Mouse (Mus musculus) liver, postnatal 0 days (tissue): ENCODE data around the gene Mettl7a1. TPM values are rescaled to one million over a fixed set of nuclear protein-coding genes. Genes with fewer than 3 reads are reported as not detected.
A peak's percentile ranks its signal among the peaks of the same experiment; 100 is the strongest.
"Not testable (repeated sequence)": the region's sequence is repeated elsewhere in the genome, so short reads cannot be mapped to it uniquely, and the experiment has no call there.

Source experiments
- ATAC-seq: fragments of 200-750 bp; cut with Nextera tagmentation; 2 replicates; pipeline ENCODE4 v1.8.0; 2017; ENCODE audit warnings: mild to moderate bottlenecking, moderate library complexity
- DNase-seq: peaks from one replicate; pipeline ENCODE4 v3.0.0-alpha.2; 2016
- H3K27ac ChIP-seq: fragments of 300-500 bp; sonication (generic); 2 replicates; pipeline ENCODE4 v1.5.1; 2014; ENCODE audit warnings: antibody characterized with exemption, moderate library complexity, mild to moderate bottlenecking, low read depth
- H3K27me3 ChIP-seq: fragments of 300-500 bp; sonication (generic); 2 replicates; pipeline ENCODE4 v1.6.1; 2014; ENCODE audit warnings: low read length, control low read depth, mixed read lengths; ENCODE audit not compliant: insufficient read depth
- H3K36me3 ChIP-seq: fragments of 300-500 bp; sonication (generic); replicated peaks from 2 replicates; pipeline ENCODE4 v1.6.1; 2014; ENCODE audit warnings: mild to moderate bottlenecking, control low read depth, low read length, moderate library complexity, mixed read lengths; ENCODE audit not compliant: insufficient read depth
- H3K4me1 ChIP-seq: fragments of 300-500 bp; sonication (generic); 2 replicates; pipeline ENCODE4 v1.6.1; 2014; ENCODE audit warnings: antibody characterized with exemption, mild to moderate bottlenecking, control low read depth; ENCODE audit not compliant: insufficient read depth
- H3K4me2 ChIP-seq: fragments of 300-500 bp; sonication (generic); 2 replicates; pipeline ENCODE4 v1.6.1; 2014; ENCODE audit warnings: low read depth, mild to moderate bottlenecking, low read length, moderate library complexity, mixed read lengths
- H3K4me3 ChIP-seq: fragments of 300-500 bp; sonication (generic); 2 replicates; pipeline ENCODE4 v1.5.1; 2014; ENCODE audit warnings: low read depth, low read length
- H3K9ac ChIP-seq: fragments of 300-500 bp; sonication (generic); replicated peaks from 2 replicates; pipeline ENCODE4 v1.6.1; 2014; ENCODE audit warnings: mild to moderate bottlenecking, moderate library complexity
- H3K9me3 ChIP-seq: fragments of 300-500 bp; sonication (generic); 2 replicates; pipeline ENCODE4 v1.6.1; 2016; ENCODE audit warnings: mild to moderate bottlenecking, control low read depth, low read length, mixed read lengths
- CTCF ChIP-seq: sonication (generic); IDR thresholded peaks from 2 replicates; pipeline ENCODE4 v1.5.1; 2016; ENCODE audit warnings: antibody characterized with exemption, low read depth
- EP300 ChIP-seq: IDR thresholded peaks from 2 replicates; pipeline ENCODE4 v1.6.1; 2016; ENCODE audit warnings: antibody characterized with exemption, low read depth, mild to moderate bottlenecking
- WGBS: fragments of 180-500 bp; shearing (Covaris S2); extraction: QIAGEN DNeasy Blood & Tissue Kit; methylation state at CpG from one replicate; pipeline ENCODE4 v1.1.7; 2014; ENCODE audit not compliant: insufficient replicate concordance; 5-methylcytosine and 5-hydroxymethylcytosine counted together
- polyA plus RNA-seq: library from polyadenylated mRNA; unstranded; fragments of >200 nt; fragmentation: Nextera tagmentation; extraction: Ambion mirVana; gene quantifications from 2 replicates; pipeline ENCODE4 v1.2.1, GENCODE M21; 2015

Mettl7a1 gene
- polyA plus RNA-seq, 1 experiment from 2014 or later: 9.7 TPM

DNA sequence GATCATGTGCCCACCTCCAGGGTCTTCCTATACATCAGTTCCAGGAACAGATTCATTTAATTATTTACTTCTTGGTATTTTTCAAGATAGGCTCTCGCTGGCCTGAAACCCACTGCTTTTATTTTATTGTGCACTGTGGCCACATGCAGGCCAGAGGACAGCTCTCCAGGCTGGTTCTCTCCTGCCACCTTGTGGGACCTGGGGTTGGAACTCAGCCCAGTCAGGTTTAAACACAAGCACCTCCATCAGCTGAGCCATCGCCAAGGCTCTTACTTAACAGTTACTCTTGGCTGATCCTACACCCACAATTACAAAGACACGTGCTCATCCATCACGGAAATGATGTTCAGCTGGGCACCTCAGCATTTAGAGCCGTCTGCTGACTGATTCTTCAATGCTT, 17.2 kb downstream of the Mettl7a1 start:
- DNase-seq: peak; percentile 68
- ATAC-seq: peak; percentile 69
- no peaks in the 10 kb centered on the region for H3K27me3 ChIP-seq

DNA sequence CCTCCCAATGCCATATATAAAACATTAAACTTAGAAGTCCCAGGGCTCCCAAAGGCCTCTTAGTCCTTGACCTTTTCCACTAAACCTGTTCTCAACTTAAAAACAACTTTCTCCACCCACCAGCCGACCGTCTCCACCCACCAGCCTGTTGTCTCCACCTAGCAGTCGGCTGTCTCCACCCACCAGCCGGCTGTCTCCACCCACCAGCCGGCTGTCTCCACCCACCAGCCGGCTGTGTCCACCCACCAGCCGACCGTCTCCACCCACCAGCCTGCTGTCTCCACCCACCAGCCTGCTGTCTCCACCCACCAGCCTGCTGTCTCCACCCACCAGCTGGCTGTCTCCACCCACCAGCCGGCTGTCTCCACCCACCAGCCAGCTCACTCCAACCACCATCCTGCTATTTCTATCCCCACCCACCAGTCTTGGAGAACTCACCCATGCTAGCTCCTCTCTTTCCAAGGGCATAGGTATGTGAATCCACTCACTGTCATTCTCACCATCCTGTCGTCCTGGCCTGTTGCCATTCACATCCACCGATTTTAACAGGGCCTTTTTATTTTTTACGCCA, 20.2 kb downstream of the Mettl7a1 start:
- TF ChIP-seq EP300 (no peak), CTCF (no peak)
- Histone ChIP-seq H3K4me2 (no peak overlapping the region), H3K27ac (no peak overlapping the region), H3K4me3 (no peak overlapping the region), H3K4me1 (0 out of 2 replicates have a peak, but pooled peaks cover 8% of the 10 kb centered on the region), H3K9me3 (no peaks in the 10 kb centered on the region), H3K36me3 (no peaks in the 10 kb centered on the region), H3K27me3 (no peaks in the 10 kb centered on the region), H3K9ac (no peak overlapping the region)
- DNase-seq (peak; percentile 60), ATAC-seq (peak; percentile 64)
- WGBS: 66% methylated on average over 12 of the region's 12 CpGs

More for the DNA sequence above, 17.2 kb downstream of the Mettl7a1 start:
- Histone ChIP-seq H3K36me3 (no peaks in the 10 kb centered on the region), H3K4me3 (no peak overlapping the region), H3K27ac (peak overlapping the region; percentile 58; the same call in 1 of the 2 replicates), H3K4me2 (no peak overlapping the region), H3K4me1 (0 out of 2 replicates have a peak, but pooled peaks cover 10% of the 10 kb centered on the region), H3K9ac (no peak overlapping the region), H3K9me3 (no peaks in the 10 kb centered on the region)
- 40% methylated on average over 5 of the region's 5 CpGs for WGBS
- TF ChIP-seq EP300 (no peak), CTCF (peak; percentile 75)

DNA sequence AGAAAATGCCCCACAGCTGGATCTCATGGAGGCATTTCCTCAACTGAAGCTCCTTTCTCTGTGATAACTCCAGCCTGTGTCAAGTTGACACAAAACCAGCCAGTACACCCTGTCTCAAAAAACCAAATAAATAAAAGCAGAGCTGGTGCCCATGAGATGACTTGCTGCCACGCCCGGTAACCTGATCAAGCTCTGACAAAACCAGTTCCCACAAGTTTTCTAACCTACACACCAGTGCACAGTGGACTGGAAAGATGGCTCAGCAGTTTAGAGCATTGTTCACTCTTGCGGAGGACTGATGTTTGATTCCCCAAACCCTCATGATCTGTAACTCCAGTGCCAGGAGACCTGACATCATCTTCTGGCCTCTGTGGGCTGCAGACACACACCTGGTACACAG, 21.3 kb downstream of the Mettl7a1 start:
- Histone ChIP-seq H3K4me3 (no peak overlapping the region), H3K4me1 (0 out of 2 replicates have a peak, but pooled peaks cover 1% of the 10 kb centered on the region), H3K27me3 (no peaks in the 10 kb centered on the region), H3K9ac (no peak overlapping the region), H3K36me3 (no peaks in the 10 kb centered on the region), H3K9me3 (no peaks in the 10 kb centered on the region), H3K4me2 (no peak overlapping the region), H3K27ac (no peak overlapping the region)
- TF ChIP-seq CTCF (no peak), EP300 (no peak)
- DNase-seq (no peak), ATAC-seq (no peak)
- 83% methylated on average over 3 of the region's 3 CpGs for WGBS

DNA sequence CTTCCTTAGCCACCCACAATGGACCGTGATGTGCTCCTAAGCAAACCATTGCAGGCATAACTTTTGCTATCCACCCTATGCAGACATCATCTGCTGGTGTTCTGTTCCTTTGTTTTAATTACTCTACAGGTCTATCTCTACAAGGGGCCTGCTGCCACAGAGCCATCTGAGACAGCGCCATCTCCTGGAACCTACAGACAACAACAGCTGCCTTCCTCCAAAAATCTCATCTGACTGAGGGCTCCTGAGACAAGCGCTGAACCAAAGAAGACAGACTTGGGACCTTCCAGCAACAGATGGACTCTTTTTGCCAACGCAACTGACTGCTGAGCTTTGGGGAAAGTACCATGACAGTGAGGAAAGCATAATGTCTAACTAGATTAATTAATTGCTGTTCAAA, 24.1 kb downstream of the Mettl7a1 start:
- ATAC-seq, H3K9me3 ChIP-seq: not testable (repeated sequence)
- peak; percentile 36 for TF ChIP-seq CTCF

DNA sequence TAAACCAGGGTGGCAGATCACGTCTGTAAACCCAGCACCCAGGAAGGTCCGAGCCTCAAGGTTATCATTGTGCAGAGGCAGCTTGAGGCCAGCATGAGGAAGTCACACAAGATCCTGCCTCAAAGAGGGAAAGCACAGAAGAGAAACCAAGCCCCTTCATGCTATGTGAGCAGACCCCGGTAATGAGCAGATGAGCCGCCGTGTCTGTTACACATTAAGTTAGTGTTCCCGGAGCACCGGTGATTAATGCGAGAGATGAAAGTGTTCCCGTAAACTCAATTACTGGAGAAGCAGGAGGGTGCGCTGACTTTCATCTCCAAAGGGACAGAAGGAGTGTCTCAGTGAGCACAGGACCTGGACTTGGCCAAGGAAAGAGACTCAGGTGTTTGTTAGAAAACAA, 25.4 kb downstream of the Mettl7a1 start:
- H3K4me3 ChIP-seq, H3K36me3 ChIP-seq, H3K9me3 ChIP-seq, ATAC-seq, H3K4me1 ChIP-seq, H3K9ac ChIP-seq, DNase-seq, H3K27me3 ChIP-seq, H3K4me2 ChIP-seq, H3K27ac ChIP-seq: not testable (repeated sequence)
- WGBS: 84% methylated on average over 8 of the region's 10 CpGs

More for the DNA sequence above, 24.1 kb downstream of the Mettl7a1 start:
- not testable (repeated sequence) for H3K27ac ChIP-seq, H3K4me3 ChIP-seq, H3K4me1 ChIP-seq, H3K9ac ChIP-seq, H3K36me3 ChIP-seq, DNase-seq, H3K27me3 ChIP-seq, H3K4me2 ChIP-seq
- WGBS: 62% methylated on average over 3 of the region's 4 CpGs

DNA sequence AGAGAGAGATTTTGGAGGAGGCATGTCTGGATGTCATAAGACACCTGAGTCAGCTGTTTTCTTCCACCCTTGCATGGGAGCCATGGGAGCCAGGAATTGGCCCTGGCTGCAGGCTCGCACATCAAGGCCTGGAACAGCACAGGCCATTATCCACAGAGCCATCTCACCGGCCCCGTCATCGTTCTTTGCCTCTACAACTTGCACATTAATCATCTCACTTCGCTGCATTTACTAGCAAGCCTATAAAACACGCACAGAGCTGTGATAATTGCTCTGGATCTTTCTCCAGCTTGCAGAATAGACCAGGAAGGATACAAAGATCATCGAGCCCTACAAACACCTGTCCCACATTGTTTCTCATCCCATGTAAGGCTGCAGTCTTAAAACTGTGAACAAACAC, 26.8 kb downstream of the Mettl7a1 start:
- no peaks in the 10 kb centered on the region for H3K4me1 ChIP-seq
- no peak overlapping the region for H3K9ac ChIP-seq
- H3K4me2 ChIP-seq: no peak overlapping the region
- H3K36me3 ChIP-seq: no peaks in the 10 kb centered on the region
- no peaks in the 10 kb centered on the region for H3K9me3 ChIP-seq
- ATAC-seq (no peak), DNase-seq (no peak)
- no peak overlapping the region for H3K27ac ChIP-seq
- TF ChIP-seq CTCF (no peak), EP300 (no peak)
- WGBS: 87% methylated on average over 7 of the region's 7 CpGs
- no peaks in the 10 kb centered on the region for H3K27me3 ChIP-seq
- no peak overlapping the region for H3K4me3 ChIP-seq
